Mouse (Mus musculus) stomach, embryonic 15.5 days (tissue): ENCODE measurements around the gene Camk1d. TPM values are rescaled to one million over a fixed set of nuclear protein-coding genes. Genes with fewer than 3 reads are reported as not detected.

ENCODE experiments used
- ATAC-seq: fragments of 200-750 bp; cut with Nextera tagmentation; 2 replicates; pipeline ENCODE4 v1.8.0; 2017; ENCODE audit warnings: low read depth, moderate number of reproducible peaks, moderate TSS enrichment; ENCODE audit not compliant: insufficient read depth, low FRiP score
- H3K27ac ChIP-seq: fragments of 300-500 bp; sonication (generic); 2 replicates; pipeline ENCODE4 v1.5.1; 2015; ENCODE audit warnings: mild to moderate bottlenecking, inconsistent platforms
- H3K27me3 ChIP-seq: fragments of 300-500 bp; sonication (generic); replicated peaks from 2 replicates; pipeline ENCODE4 v1.6.1; 2015; ENCODE audit warnings: inconsistent platforms
- H3K36me3 ChIP-seq: fragments of 300-500 bp; sonication (generic); 2 replicates; pipeline ENCODE4 v1.6.1; 2015; ENCODE audit warnings: inconsistent platforms
- H3K4me1 ChIP-seq: fragments of 300-500 bp; sonication (generic); 2 replicates; pipeline ENCODE4 v1.6.1; 2015; ENCODE audit warnings: inconsistent platforms
- H3K4me2 ChIP-seq: fragments of 300-500 bp; sonication (generic); 2 replicates; pipeline ENCODE4 v1.6.1; 2015; ENCODE audit warnings: mild to moderate bottlenecking, inconsistent platforms
- H3K4me3 ChIP-seq: fragments of 300-500 bp; sonication (generic); replicated peaks from 2 replicates; pipeline ENCODE4 v1.5.1; 2015; ENCODE audit warnings: inconsistent platforms
- H3K9ac ChIP-seq: fragments of 300-500 bp; sonication (generic); 2 replicates; pipeline ENCODE4 v1.6.1; 2015; ENCODE audit warnings: inconsistent platforms
- H3K9me3 ChIP-seq: fragments of 300-500 bp; sonication (generic); 2 replicates; pipeline ENCODE4 v1.6.1; 2016; ENCODE audit warnings: inconsistent platforms
- WGBS: fragments of 180-500 bp; shearing (Covaris S2); methylation state at CpG from one replicate; pipeline ENCODE4 v1.1.7; 2015; 5-methylcytosine and 5-hydroxymethylcytosine counted together
- polyA plus RNA-seq: library from polyadenylated mRNA; unstranded; fragments of >200 nt; fragmentation: Nextera tagmentation; extraction: Ambion mirVana; gene quantifications from 2 replicates; pipeline ENCODE4 v1.2.1, GENCODE M21; 2015

Gene Camk1d
- polyA plus RNA-seq, 1 experiment from 2014 or later = 18.4 TPM

- no peaks in the 10 kb centered on the region for H3K36me3 ChIP-seq
- no peak overlapping the region for H3K9ac ChIP-seq
- H3K9me3 ChIP-seq = no peaks in the 10 kb centered on the region
- H3K4me2 ChIP-seq = no peak overlapping the region
- H3K4me3 ChIP-seq = no peak overlapping the region
- no peak for ATAC-seq
- no peak overlapping the region for H3K27ac ChIP-seq
- no peaks in the 10 kb centered on the region for H3K27me3 ChIP-seq
- WGBS = 80% methylated on average over 3 of the region's 3 CpGs
- no peaks in the 10 kb centered on the region for H3K4me1 ChIP-seq
Observed at GRCm38 (mm10) chr2:5487344-5487743, 227.0 kb downstream of the Camk1d start.

GRCm38 (mm10) chr2:5486663-5487062 lies 227.7 kb downstream of the Camk1d start:
- no peak for ATAC-seq
- Histone ChIP-seq H3K36me3 (no peaks in the 10 kb centered on the region), H3K9ac (no peak overlapping the region), H3K4me3 (no peak overlapping the region), H3K4me2 (no peak overlapping the region), H3K9me3 (no peaks in the 10 kb centered on the region), H3K4me1 (no peaks in the 10 kb centered on the region), H3K27ac (no peak overlapping the region), H3K27me3 (no peaks in the 10 kb centered on the region)
- WGBS = 82% methylated on average over 7 of the region's 7 CpGs

- no peaks in the 10 kb centered on the region for H3K9me3 ChIP-seq
- 92% methylated on average over 6 of the region's 6 CpGs for WGBS
- no peak for ATAC-seq
- H3K27ac ChIP-seq = no peak overlapping the region
- no peak overlapping the region for H3K9ac ChIP-seq
- no peaks in the 10 kb centered on the region for H3K4me1 ChIP-seq
- H3K4me3 ChIP-seq = no peak overlapping the region
- H3K27me3 ChIP-seq = no peaks in the 10 kb centered on the region
- no peak overlapping the region for H3K4me2 ChIP-seq
- no peaks in the 10 kb centered on the region for H3K36me3 ChIP-seq
Observed at GRCm38 (mm10) chr2:5485786-5486185, 228.5 kb downstream of the Camk1d start.

GRCm38 (mm10) chr2:5479886-5480285 lies 234.4 kb downstream of the Camk1d start:
- no peaks in the 10 kb centered on the region for H3K27me3 ChIP-seq
- WGBS = 79% methylated on average over 3 of the region's 3 CpGs
- H3K27ac ChIP-seq = no peak overlapping the region
- no peak overlapping the region for H3K4me2 ChIP-seq
- no peaks in the 10 kb centered on the region for H3K36me3 ChIP-seq
- no peak for ATAC-seq
- no peak overlapping the region for H3K9ac ChIP-seq
- no peaks in the 10 kb centered on the region for H3K9me3 ChIP-seq
- no peaks in the 10 kb centered on the region for H3K4me1 ChIP-seq
- H3K4me3 ChIP-seq = no peak overlapping the region

- Histone ChIP-seq H3K9me3 (no peaks in the 10 kb centered on the region), H3K4me2 (no peak overlapping the region), H3K27me3 (no peaks in the 10 kb centered on the region), H3K4me3 (no peak overlapping the region), H3K36me3 (no peaks in the 10 kb centered on the region), H3K27ac (no peak overlapping the region), H3K4me1 (no peaks in the 10 kb centered on the region), H3K9ac (no peak overlapping the region)
- ATAC-seq = no peak
- 78% methylated on average over 5 of the region's 5 CpGs for WGBS
Observed at GRCm38 (mm10) chr2:5478709-5479108, 235.6 kb downstream of the Camk1d start.

GRCm38 (mm10) chr2:5478256-5478655 lies 236.1 kb downstream of the Camk1d start:
- H3K9me3 ChIP-seq = no peaks in the 10 kb centered on the region
- no peak for ATAC-seq

GRCm38 (mm10) chr2:5477525-5477924 lies 236.8 kb downstream of the Camk1d start:
- no peak for ATAC-seq
- H3K4me1 ChIP-seq = no peaks in the 10 kb centered on the region
- no peak overlapping the region for H3K27ac ChIP-seq

More at GRCm38 (mm10) chr2:5478256-5478655, 236.1 kb downstream of the Camk1d start:
- WGBS = 93% methylated on average over 4 of the region's 4 CpGs
- Histone ChIP-seq H3K27me3 (no peaks in the 10 kb centered on the region), H3K4me1 (no peaks in the 10 kb centered on the region), H3K36me3 (no peaks in the 10 kb centered on the region), H3K4me2 (no peak overlapping the region), H3K4me3 (no peak overlapping the region), H3K27ac (no peak overlapping the region), H3K9ac (no peak overlapping the region)

GRCm38 (mm10) chr2:5469366-5469941 lies 244.9 kb downstream of the Camk1d start:
- Histone ChIP-seq H3K4me3 (no peak overlapping the region), H3K4me2 (no peak overlapping the region), H3K9me3 (no peaks in the 10 kb centered on the region), H3K4me1 (0 out of 2 replicates have a peak, but pooled peaks cover 4% of the 10 kb centered on the region), H3K27me3 (no peaks in the 10 kb centered on the region), H3K27ac (no peak overlapping the region), H3K9ac (no peak overlapping the region), H3K36me3 (no peaks in the 10 kb centered on the region)
- WGBS = 81% methylated on average over 4 of the region's 4 CpGs
- ATAC-seq = no peak

More at GRCm38 (mm10) chr2:5477525-5477924, 236.8 kb downstream of the Camk1d start:
- H3K36me3 ChIP-seq = no peaks in the 10 kb centered on the region
- no peak overlapping the region for H3K4me2 ChIP-seq
- no peak overlapping the region for H3K9ac ChIP-seq
- no peaks in the 10 kb centered on the region for H3K9me3 ChIP-seq
- WGBS = 84% methylated on average over 1 of the region's 1 CpGs
- no peaks in the 10 kb centered on the region for H3K27me3 ChIP-seq
- H3K4me3 ChIP-seq = no peak overlapping the region

GRCm38 (mm10) chr2:5467537-5467936 lies 246.8 kb downstream of the Camk1d start:
- Histone ChIP-seq H3K9me3 (no peaks in the 10 kb centered on the region), H3K27ac (no peak overlapping the region), H3K36me3 (no peaks in the 10 kb centered on the region), H3K4me2 (no peak overlapping the region), H3K9ac (no peak overlapping the region), H3K4me1 (0 out of 2 replicates have a peak, but pooled peaks cover 4% of the 10 kb centered on the region), H3K4me3 (no peak overlapping the region), H3K27me3 (no peaks in the 10 kb centered on the region)
- no peak for ATAC-seq
- 53% methylated on average over 2 of the region's 2 CpGs for WGBS

GRCm38 (mm10) chr2:5458671-5459235 lies 255.6 kb downstream of the Camk1d start:
- peak; percentile 37; the same call in 1 of the 2 replicates for ATAC-seq

GRCm38 (mm10) chr2:5458075-5458494 lies 256.2 kb downstream of the Camk1d start:
- Histone ChIP-seq H3K4me3 (no peak overlapping the region), H3K9me3 (no peaks in the 10 kb centered on the region), H3K4me1 (peaks cover 30% of the 10 kb centered on the region; the same call in 1 of the 2 replicates), H3K9ac (no peak overlapping the region), H3K27ac (peak overlapping the region; percentile 35; the same call in 1 of the 2 replicates), H3K36me3 (no peaks in the 10 kb centered on the region), H3K4me2 (no peak overlapping the region), H3K27me3 (no peaks in the 10 kb centered on the region)
- WGBS = 50% methylated on average over 5 of the region's 5 CpGs
- ATAC-seq = 0 out of 2 replicates have a peak, but pooled peaks have one; percentile 37

More at GRCm38 (mm10) chr2:5458671-5459235, 255.6 kb downstream of the Camk1d start:
- 53% methylated on average over 16 of the region's 16 CpGs for WGBS
- Histone ChIP-seq H3K36me3 (no peaks in the 10 kb centered on the region), H3K27ac (peak overlapping the region; percentile 35; the same call in 1 of the 2 replicates), H3K4me2 (no peak overlapping the region), H3K4me1 (peaks cover 30% of the 10 kb centered on the region; the same call in 1 of the 2 replicates), H3K9me3 (no peaks in the 10 kb centered on the region), H3K4me3 (no peak overlapping the region), H3K9ac (no peak overlapping the region), H3K27me3 (no peaks in the 10 kb centered on the region)

GRCm38 (mm10) chr2:5456108-5456507 lies 258.2 kb downstream of the Camk1d start:
- no peak for ATAC-seq
- Histone ChIP-seq H3K4me3 (no peak overlapping the region), H3K9ac (no peak overlapping the region), H3K9me3 (no peaks in the 10 kb centered on the region), H3K4me1 (peaks cover 32% of the 10 kb centered on the region; the same call in 1 of the 2 replicates), H3K27ac (no peak overlapping the region), H3K27me3 (no peaks in the 10 kb centered on the region), H3K4me2 (no peak overlapping the region), H3K36me3 (no peaks in the 10 kb centered on the region)
- 68% methylated on average over 2 of the region's 2 CpGs for WGBS
